Mouse (Mus musculus): ENCODE data around the gene Heatr9.

- TF ChIP-seq EP300 (IDR thresholded peaks at IDR 0.05; ENCODE audit: low read depth in 1 of 2, low read length in 2 of 2): no peak
- no peak for TF ChIP-seq POLR2A (IDR thresholded peaks at IDR 0.05; ENCODE audit: control insufficient read depth in 1 of 2, insufficient read depth in 1 of 2, low read depth in 1 of 2, low read length in 2 of 2, poor library complexity in 1 of 2)
- TF ChIP-seq RCOR1 (IDR thresholded peaks at IDR 0.05; ENCODE audit: low read depth, low read length): no peak
- no peak for TF ChIP-seq BHLHE40 (IDR thresholded peaks at IDR 0.05; ENCODE audit: borderline replicate concordance, low read depth, low read length)
- TF ChIP-seq TAL1 (IDR thresholded peaks at IDR 0.05; ENCODE audit: low read length): no peak
- TF ChIP-seq CTCF (IDR thresholded peaks at IDR 0.05 in 2 of 3, conservative IDR thresholded peaks at IDR 0.05 in 1 of 3; ENCODE audit: control insufficient read depth in 1 of 3, insufficient read depth in 1 of 3, low read depth in 2 of 3, low read length in 3 of 3, poor library complexity in 1 of 3, severe bottlenecking in 1 of 3): no peak
These were observed 45.3 kb upstream of the Heatr9 start for GRCm38 (mm10) chr11:83567311-83567710.

Measured in MEL (cell line).